ENCODE assay signal across 7 mouse cellular contexts in genomic region chr2:61642452-61643368, GRCm38 (mm10).
A peak's percentile ranks its signal among the peaks of the same experiment; 100 is the strongest.
DNase-seq lines count a peak whose midpoint lies in the region; ATAC-seq and TF ChIP-seq lines count a peak whose summit lies in the region.

No protein-coding gene starts in this region.

- H3K27me3 ChIP-seq in C2C12 (ENCODE audit: control insufficient read depth, insufficient read depth, insufficient read length) (no peaks in the 10 kb centered on the region), CH12.LX (replicated peaks) (no peaks in the 10 kb centered on the region)
- H3K27me3 ChIP-seq in forebrain, embryonic 14.5 days (replicated peaks; ENCODE audit: control insufficient read depth, insufficient read depth, low read length), result no peaks in the 10 kb centered on the region
- H3K27me3 ChIP-seq in liver, adult 2 months (ENCODE audit: control insufficient read depth, insufficient read depth, low read length), result no peaks in the 10 kb centered on the region
- H3K27me3 ChIP-seq in neural tube, embryonic 13.5 days, result no peaks in the 10 kb centered on the region

- H3K27ac ChIP-seq in CH12.LX (ENCODE audit: insufficient read depth, low read depth), result no peak overlapping the region
- H3K27ac ChIP-seq in forebrain, embryonic 14.5 days (ENCODE audit: low read depth, low read length), result no peak overlapping the region
- no peak overlapping the region for H3K27ac ChIP-seq in liver, adult 2 months (replicated peaks; ENCODE audit: insufficient read depth, low read depth, low read length)
- no peak overlapping the region for H3K27ac ChIP-seq in neural tube, embryonic 13.5 days (replicated peaks)

- H3K79me2 ChIP-seq in C2C12 (ENCODE audit: control insufficient read depth, insufficient read depth) (no peaks in the 10 kb centered on the region), CH12.LX (replicated peaks; ENCODE audit: control insufficient read depth, extremely low read depth, insufficient read depth, poor library complexity, severe bottlenecking) (peaks cover 6% of the 10 kb centered on the region; the same call in 1 of the 2 replicates)
- H3K79me2 ChIP-seq in liver, adult 2 months (ENCODE audit: control insufficient read depth, insufficient read depth, low read length), result no peaks in the 10 kb centered on the region

- TF ChIP-seq CTCF in C2C12 (IDR thresholded peaks at IDR 0.05; ENCODE audit: control insufficient read depth, insufficient read depth, insufficient read length) (peak; percentile 26), CH12.LX (conservative IDR thresholded peaks at IDR 0.05 in 1 of 2, IDR thresholded peaks at IDR 0.05 in 1 of 2; ENCODE audit: low read depth in 2 of 2, low read length in 2 of 2) (peak; percentile 47 to 64; a peak in 3 of 4 replicates)
- peak; percentile 51 for TF ChIP-seq CTCF in liver, adult 2 months (IDR thresholded peaks at IDR 0.05; ENCODE audit: low read depth, low read length)

- WGBS in forebrain, embryonic 14.5 days, result 53% methylated on average over 6 of the region's 6 CpGs
- 63% methylated on average over 6 of the region's 6 CpGs for WGBS in liver, adult 2 months
- 53% methylated on average over 6 of the region's 6 CpGs for WGBS in neural tube, embryonic 13.5 days

- H3K4me2 ChIP-seq in CH12.LX (ENCODE audit: insufficient read depth, low read depth, poor library complexity, severe bottlenecking), result no peak overlapping the region
- no peak overlapping the region for H3K4me2 ChIP-seq in forebrain, embryonic 14.5 days (ENCODE audit: low read length)
- H3K4me2 ChIP-seq in neural tube, embryonic 13.5 days, result no peak overlapping the region

- H3K4me3 ChIP-seq in C2C12 (ENCODE audit: insufficient read depth, poor library complexity, severe bottlenecking) (no peak overlapping the region), CH12.LX (replicated peaks in 1 of 3; ENCODE audit: low read depth in 2 of 3, low read length in 2 of 3, poor library complexity in 1 of 3) (no peak overlapping the region)
- H3K4me3 ChIP-seq in forebrain, embryonic 14.5 days (ENCODE audit: low read depth, low read length), result no peak overlapping the region
- no peak overlapping the region for H3K4me3 ChIP-seq in liver, adult 2 months (ENCODE audit: insufficient read depth, low read depth, low read length)
- no peak overlapping the region for H3K4me3 ChIP-seq in neural tube, embryonic 13.5 days

- no peak overlapping the region for H3ac ChIP-seq in C2C12 (ENCODE audit: control insufficient read depth, insufficient read length, low read depth)

- no peak for TF ChIP-seq EP300 in CH12.LX (IDR thresholded peaks at IDR 0.05; ENCODE audit: low read length)

- no peak for TF ChIP-seq POLR2A in CH12.LX (IDR thresholded peaks at IDR 0.05; ENCODE audit: low read depth, low read length)
- no peak for TF ChIP-seq POLR2A in liver, adult 2 months (IDR thresholded peaks at IDR 0.05; ENCODE audit: extremely low read depth, insufficient read depth, low read length)

- dilution Hi-C loops in CH12.LX (cut with MboI; ENCODE audit: extremely low pct_ligation_motif_present, extremely low pct_unique_long_range_greater_than_20kb, low sequenced_read_pairs), result no loop called here

- no peaks in the 10 kb centered on the region for H3K79me3 ChIP-seq in C2C12 (ENCODE audit: low read depth)

- no peak overlapping the region for H3K9ac ChIP-seq in CH12.LX (ENCODE audit: insufficient read depth, low read depth)
- H3K9ac ChIP-seq in forebrain, embryonic 14.5 days (ENCODE audit: low read length), result no peak overlapping the region
- no peak overlapping the region for H3K9ac ChIP-seq in liver, adult 2 months (ENCODE audit: low read depth, low read length)
- no peak overlapping the region for H3K9ac ChIP-seq in neural tube, embryonic 13.5 days

- H3K4me1 ChIP-seq in CH12.LX (ENCODE audit: control insufficient read depth in 1 of 2, insufficient read depth in 2 of 2), result no peaks in the 10 kb centered on the region
- no peaks in the 10 kb centered on the region for H3K4me1 ChIP-seq in forebrain, embryonic 14.5 days (ENCODE audit: control insufficient read depth, insufficient read depth, low read length)
- no peaks in the 10 kb centered on the region for H3K4me1 ChIP-seq in liver, adult 2 months (ENCODE audit: control insufficient read depth, insufficient read depth, low read length)
- H3K4me1 ChIP-seq in neural tube, embryonic 13.5 days (replicated peaks), result no peaks in the 10 kb centered on the region

- ATAC-seq in forebrain, embryonic 14.5 days, result peak; percentile 92
- peak; percentile 61; the same call in 1 of the 2 replicates for ATAC-seq in neural tube, embryonic 13.5 days (ENCODE audit: low read depth)

- peak; percentile 64 for TF ChIP-seq RAD21 in CH12.LX (IDR thresholded peaks at IDR 0.05; ENCODE audit: low read depth, low read length)

- H3K9me3 ChIP-seq in CH12.LX (replicated peaks; ENCODE audit: low read length), result no peaks in the 10 kb centered on the region
- no peaks in the 10 kb centered on the region for H3K9me3 ChIP-seq in forebrain, embryonic 14.5 days (replicated peaks; ENCODE audit: control insufficient read depth, low read length)
- H3K9me3 ChIP-seq in neural tube, embryonic 13.5 days, result no peaks in the 10 kb centered on the region

- H3K36me3 ChIP-seq in C2C12 (ENCODE audit: control insufficient read depth, insufficient read depth) (peaks cover 47% of the 10 kb centered on the region), CH12.LX (replicated peaks in 1 of 2; ENCODE audit: control insufficient read depth in 1 of 2, insufficient read depth in 1 of 2, low read length in 1 of 2) (peaks cover 35 to 69% of the 10 kb centered on the region in 2 experiments)
- H3K36me3 ChIP-seq in forebrain, embryonic 14.5 days (ENCODE audit: control insufficient read depth, insufficient read depth, low read length), result no peaks in the 10 kb centered on the region
- peaks cover 16% of the 10 kb centered on the region for H3K36me3 ChIP-seq in liver, adult 2 months (ENCODE audit: control insufficient read depth, insufficient read depth, low read length)
- H3K36me3 ChIP-seq in neural tube, embryonic 13.5 days, result no peaks in the 10 kb centered on the region

- in situ Hi-C loops in CH12.LX (cut with MboI; ENCODE audit: low pct_ligation_motif_present, low pct_unique_long_range_greater_than_20kb, low sequenced_read_pairs), result no loop called here

- DNase-seq in CH12.LX (ENCODE audit: extremely low read depth), result peak; percentile 47
- DNase-seq in cerebellum, adult 11-12 months, result peak; percentile 25
- DNase-seq in forebrain, embryonic 14.5 days (ENCODE audit: low spot score), result peak; percentile 82
- DNase-seq in kidney, adult 9 months, result peak; percentile 54
- DNase-seq in liver, adult 2 months (ENCODE audit: extremely low read depth, low read depth, low spot score), result peak; percentile 16

TF ChIP-seq in C2C12, 6 proteins besides CTCF, POLR2A, EP300 and RAD21:
- TF ChIP-seq USF1 (IDR thresholded peaks at IDR 0.05; ENCODE audit: low read depth), result no peak
- TF ChIP-seq CEBPB (IDR thresholded peaks at IDR 0.05; ENCODE audit: low read depth), result no peak
- no peak for TF ChIP-seq MYOD1 (IDR thresholded peaks at IDR 0.05; ENCODE audit: control insufficient read depth, insufficient read length, low read depth)
- TF ChIP-seq FOSL1 (IDR thresholded peaks at IDR 0.05; ENCODE audit: insufficient read depth, low read length, poor library complexity, severe bottlenecking), result no peak
- TF ChIP-seq MAX (IDR thresholded peaks at IDR 0.05), result no peak
- no peak for TF ChIP-seq MYOG (IDR thresholded peaks at IDR 0.05; ENCODE audit: control insufficient read depth, extremely low read depth, insufficient read length)

TF ChIP-seq in CH12.LX, 34 proteins besides CTCF, POLR2A, EP300 and RAD21:
- TF ChIP-seq SMC3 (IDR thresholded peaks at IDR 0.05; ENCODE audit: low read depth, low read length), result peak; percentile 52
- TF ChIP-seq GABPA (IDR thresholded peaks at IDR 0.05; ENCODE audit: insufficient replicate concordance, low read depth, low read length), result no peak

Comparison
In these comparisons a context has a peak if more than half of its experiments do, and no peak if none do; other contexts are left out.
1. DNase-seq: peak in every context shown above with its lines; median percentile 82 in forebrain, embryonic 14.5 days; 54 in kidney, adult 9 months; 47 in CH12.LX; 25 in cerebellum, adult 11-12 months; 16 in liver, adult 2 months.